Mouse (Mus musculus) kidney, adult 10 weeks (tissue): ENCODE measurements around the gene Atg2a. TPM values are rescaled to one million over a fixed set of nuclear protein-coding genes. Genes with fewer than 3 reads are reported as not detected.

Source experiments
- polyA plus RNA-seq: library from polyadenylated mRNA; stranded (reverse); fragments of 350-450 nt; fragmentation: Illumina TruSeq; extraction: RNeasy Lipid Tissue Mini Kit (QIAGEN cat#74804); gene quantifications from one replicate; pipeline ENCODE4 v1.2.3, GENCODE M21; 2014; ENCODE audit warnings: low read depth, low replicate concordance

Gene Atg2a
- not detected for polyA plus RNA-seq

GRCm38 (mm10) chr19:6241274-6242107 is at the start of gene Atg2a:
Gene Atg2a, plus strand, starts transcription at chr19:6241668.

GRCm38 (mm10) chr19:6226135-6226534 is 15.3 kb upstream of the Atg2a start, which contains the start of gene Gpha2:
Gene Gpha2, plus strand, starts transcription at chr19:6226380.

GRCm38 (mm10) chr19:6235084-6236052 is 6.1 kb upstream of the Atg2a start, which contains the start of gene Ppp2r5b:
Gene Ppp2r5b, minus strand, starts transcription at chr19:6235872.

GRCm38 (mm10) chr19:6276426-6277421 is 35.3 kb downstream of the Atg2a start, which contains the start of gene Ehd1:
Gene Ehd1, plus strand, starts transcription at chr19:6276725.

GRCm38 (mm10) chr19:6306137-6306551 is 64.7 kb downstream of the Atg2a start, which contains the start of gene Cdc42bpg:
Gene Cdc42bpg, plus strand, starts transcription at chr19:6306456.

Other genes starting within 250 kb of the Atg2a start
- 1.3 TPM for gene Capn1, start 225.8 kb upstream of the Atg2a start, polyA plus RNA-seq
- gene Syvn1, start 195.1 kb upstream of the Atg2a start, polyA plus RNA-seq: 0.77 TPM
- gene Mrpl49, start 183.9 kb upstream of the Atg2a start, polyA plus RNA-seq: 41.8 TPM
- gene Fau, start 183.8 kb upstream of the Atg2a start, polyA plus RNA-seq: 5.1 TPM
- not detected for gene Znhit2, start 180.5 kb upstream of the Atg2a start, polyA plus RNA-seq
- gene Tm7sf2, start 173.3 kb upstream of the Atg2a start, polyA plus RNA-seq: 0.93 TPM
- 8.9 TPM for gene Vps51, start 164.4 kb upstream of the Atg2a start, polyA plus RNA-seq
- gene Tmem262, start 161.6 kb upstream of the Atg2a start, polyA plus RNA-seq: not detected
- gene Gm28374, start 159.4 kb upstream of the Atg2a start, polyA plus RNA-seq: not detected
- gene Zfpl1, start 156.7 kb upstream of the Atg2a start, polyA plus RNA-seq: not detected
- gene Cdca5, start 156.7 kb upstream of the Atg2a start, polyA plus RNA-seq: 0.24 TPM
- gene AC131692.1, start 147.2 kb upstream of the Atg2a start, polyA plus RNA-seq: not detected
- not detected for gene Naaladl1, start 135.9 kb upstream of the Atg2a start, polyA plus RNA-seq
- gene Sac3d1, start 123.0 kb upstream of the Atg2a start, polyA plus RNA-seq: not detected
- gene Snx15, start 113.4 kb upstream of the Atg2a start, polyA plus RNA-seq: 3.0 TPM
- not detected for gene Batf2, start 100.7 kb upstream of the Atg2a start, polyA plus RNA-seq
- 0.49 TPM for gene Arl2, start 100.1 kb upstream of the Atg2a start, polyA plus RNA-seq
- gene Majin, start 57.3 kb upstream of the Atg2a start, polyA plus RNA-seq: not detected
- gene Gpha2, start 15.3 kb upstream of the Atg2a start, polyA plus RNA-seq: not detected
- 0.57 TPM for gene Ppp2r5b, start 5.8 kb upstream of the Atg2a start, polyA plus RNA-seq
- 15.1 TPM for gene Ehd1, start 35.1 kb downstream of the Atg2a start, polyA plus RNA-seq
- 3.2 TPM for gene Cdc42bpg, start 64.8 kb downstream of the Atg2a start, polyA plus RNA-seq
- 4.2 TPM for gene Men1, start 93.3 kb downstream of the Atg2a start, polyA plus RNA-seq
- 5.5 TPM for gene Map4k2, start 99.5 kb downstream of the Atg2a start, polyA plus RNA-seq
- gene Sf1, start 122.0 kb downstream of the Atg2a start, polyA plus RNA-seq: 77.9 TPM
- 4.2 TPM for gene Pygm, start 142.7 kb downstream of the Atg2a start, polyA plus RNA-seq
- 3.5 TPM for gene Rasgrp2, start 157.7 kb downstream of the Atg2a start, polyA plus RNA-seq
- gene Nrxn2, start 177.1 kb downstream of the Atg2a start, polyA plus RNA-seq: not detected